Mouse (Mus musculus): ENCODE results near the gene Gm20696. TPM values are rescaled to one million over a fixed set of nuclear protein-coding genes. Genes with fewer than 3 reads are reported as not detected.

The Gm20696 gene
- polyA plus RNA-seq, 1 experiment from 2014 or later = 1.9 TPM

DNA sequence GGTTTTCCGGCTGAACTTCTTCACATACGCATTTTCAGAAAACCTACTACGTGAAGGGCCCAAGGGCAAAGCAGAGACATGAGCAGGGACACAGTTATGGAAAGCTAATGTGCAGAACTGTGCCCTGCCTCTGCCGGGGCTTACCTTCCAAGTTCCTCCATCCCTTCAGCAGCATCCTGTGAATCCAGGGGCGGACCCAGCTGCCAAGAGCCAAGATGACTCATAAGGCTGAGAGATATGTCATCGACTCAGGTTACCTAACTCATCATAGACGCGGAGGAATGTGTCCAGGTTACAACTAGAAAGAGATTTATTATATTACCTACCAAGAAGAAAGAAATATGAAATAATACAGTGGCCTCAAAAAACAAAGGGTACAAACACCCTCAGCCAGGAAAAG, 200.2 kb downstream of the Gm20696 start:
- 59% methylated on average over 8 of the region's 8 CpGs for WGBS
- H3K36me3 ChIP-seq (ENCODE audit: control insufficient read depth, insufficient read depth, low read length) = no peaks in the 10 kb centered on the region
- no peak for ATAC-seq (ENCODE audit: insufficient read depth, low FRiP score)
- H3K4me3 ChIP-seq (replicated peaks; ENCODE audit: low read length) = no peak overlapping the region
- H3K9ac ChIP-seq (ENCODE audit: low read length) = no peak overlapping the region
- peaks cover 19% of the 10 kb centered on the region for H3K4me1 ChIP-seq (ENCODE audit: control insufficient read depth, insufficient read depth, low read length)
- no peak overlapping the region for H3K27ac ChIP-seq (ENCODE audit: low read length)
- H3K27me3 ChIP-seq (ENCODE audit: control insufficient read depth, insufficient read depth, low read length) = no peaks in the 10 kb centered on the region
- H3K9me3 ChIP-seq (replicated peaks; ENCODE audit: control insufficient read depth, low read length) = no peaks in the 10 kb centered on the region
- H3K4me2 ChIP-seq (ENCODE audit: low read depth, low read length) = no peak overlapping the region

DNA sequence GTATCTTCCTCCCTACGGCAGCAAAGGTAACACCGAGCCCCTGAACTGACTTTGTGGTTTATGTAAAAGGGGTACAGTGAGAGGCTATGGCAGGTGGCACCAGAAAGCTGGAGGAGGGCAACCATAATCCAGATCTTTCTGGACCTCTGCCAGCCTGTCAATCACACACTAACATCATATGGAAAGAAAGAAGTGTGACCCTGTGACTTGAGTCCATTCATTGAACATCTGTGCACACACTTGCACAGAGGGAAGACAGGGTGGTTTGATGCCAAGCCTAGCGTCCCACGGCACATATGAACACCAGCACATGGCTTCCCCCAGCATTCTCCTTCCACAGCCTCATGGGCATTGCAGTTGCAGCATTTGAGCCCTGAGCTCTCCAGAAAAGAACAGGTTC, 202.1 kb downstream of the Gm20696 start:
- Histone ChIP-seq H3K27ac (ENCODE audit: low read length) (no peak overlapping the region), H3K4me1 (ENCODE audit: control insufficient read depth, insufficient read depth, low read length) (0 out of 2 replicates have a peak, but pooled peaks cover 5% of the 10 kb centered on the region), H3K27me3 (ENCODE audit: control insufficient read depth, insufficient read depth, low read length) (no peaks in the 10 kb centered on the region), H3K4me2 (ENCODE audit: low read depth, low read length) (no peak overlapping the region), H3K9me3 (replicated peaks; ENCODE audit: control insufficient read depth, low read length) (no peaks in the 10 kb centered on the region), H3K9ac (ENCODE audit: low read length) (no peak overlapping the region), H3K4me3 (replicated peaks; ENCODE audit: low read length) (no peak overlapping the region), H3K36me3 (ENCODE audit: control insufficient read depth, insufficient read depth, low read length) (no peaks in the 10 kb centered on the region)
- 90% methylated on average over 4 of the region's 4 CpGs for WGBS
- ATAC-seq (ENCODE audit: insufficient read depth, low FRiP score) = no peak

DNA sequence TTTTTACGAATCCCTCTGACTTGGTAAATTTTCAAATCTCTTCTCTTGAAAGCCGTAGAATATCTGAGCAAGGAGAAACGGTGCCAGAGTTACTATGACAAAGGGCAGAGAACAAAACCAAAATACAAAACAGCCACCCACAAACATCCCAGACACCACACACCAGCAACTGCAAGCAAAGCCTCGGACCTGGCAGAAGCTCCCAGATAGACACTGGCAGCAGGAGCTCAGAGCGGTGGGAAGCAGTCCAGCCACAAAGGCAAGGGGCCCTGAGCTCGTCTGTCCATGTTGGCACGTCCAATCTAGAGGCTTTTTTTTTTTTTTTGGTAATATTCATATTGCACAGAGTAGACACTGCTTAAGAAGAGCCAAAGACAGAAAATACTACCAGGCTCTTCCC, 202.7 kb downstream of the Gm20696 start:
- H3K4me2 ChIP-seq (ENCODE audit: low read depth, low read length) = no peak overlapping the region
- H3K36me3 ChIP-seq (ENCODE audit: control insufficient read depth, insufficient read depth, low read length) = no peaks in the 10 kb centered on the region
- H3K4me1 ChIP-seq (ENCODE audit: control insufficient read depth, insufficient read depth, low read length) = no peaks in the 10 kb centered on the region
- no peak overlapping the region for H3K27ac ChIP-seq (ENCODE audit: low read length)
- H3K9ac ChIP-seq (ENCODE audit: low read length) = no peak overlapping the region
- 84% methylated on average over 7 of the region's 7 CpGs for WGBS
- no peak for ATAC-seq (ENCODE audit: insufficient read depth, low FRiP score)
- H3K9me3 ChIP-seq (replicated peaks; ENCODE audit: control insufficient read depth, low read length) = no peaks in the 10 kb centered on the region
- no peak overlapping the region for H3K4me3 ChIP-seq (replicated peaks; ENCODE audit: low read length)
- no peaks in the 10 kb centered on the region for H3K27me3 ChIP-seq (ENCODE audit: control insufficient read depth, insufficient read depth, low read length)

DNA sequence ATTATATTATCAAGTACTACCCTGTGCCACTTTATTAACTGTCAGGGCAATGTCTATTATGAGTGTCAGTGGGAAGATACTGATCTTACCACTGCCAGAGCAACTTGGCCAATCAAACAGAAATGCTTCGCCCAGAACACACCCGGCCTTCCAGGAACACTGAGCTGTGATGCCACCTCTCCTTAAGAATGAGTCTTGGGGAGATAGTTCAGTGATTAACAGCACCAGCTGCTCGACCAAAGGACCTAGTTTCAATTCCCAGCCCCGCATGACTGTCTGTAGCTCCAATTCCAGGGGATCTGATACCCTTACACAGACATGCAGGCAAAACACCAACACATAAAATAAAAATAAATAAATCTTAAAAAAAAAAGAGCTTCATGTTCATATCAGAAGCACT, 207.8 kb downstream of the Gm20696 start:
- Histone ChIP-seq H3K36me3 (ENCODE audit: control insufficient read depth, insufficient read depth, low read length) (no peaks in the 10 kb centered on the region), H3K27me3 (ENCODE audit: control insufficient read depth, insufficient read depth, low read length) (no peaks in the 10 kb centered on the region), H3K27ac (ENCODE audit: low read length) (no peak overlapping the region), H3K4me2 (ENCODE audit: low read depth, low read length) (no peak overlapping the region), H3K9me3 (replicated peaks; ENCODE audit: control insufficient read depth, low read length) (no peaks in the 10 kb centered on the region), H3K4me3 (replicated peaks; ENCODE audit: low read length) (no peak overlapping the region), H3K9ac (ENCODE audit: low read length) (no peak overlapping the region), H3K4me1 (ENCODE audit: control insufficient read depth, insufficient read depth, low read length) (no peaks in the 10 kb centered on the region)
- no peak for ATAC-seq (ENCODE audit: insufficient read depth, low FRiP score)
- 90% methylated on average over 4 of the region's 4 CpGs for WGBS

GRCm38 (mm10) chr6:99453763-99454520, 212.7 kb downstream of the Gm20696 start:
- H3K4me2 ChIP-seq (ENCODE audit: low read depth, low read length) = no peak overlapping the region
- H3K4me1 ChIP-seq (ENCODE audit: control insufficient read depth, insufficient read depth, low read length) = peaks cover 17% of the 10 kb centered on the region
- no peak overlapping the region for H3K4me3 ChIP-seq (replicated peaks; ENCODE audit: low read length)
- no peak overlapping the region for H3K27ac ChIP-seq (ENCODE audit: low read length)
- no peaks in the 10 kb centered on the region for H3K9me3 ChIP-seq (replicated peaks; ENCODE audit: control insufficient read depth, low read length)
- WGBS = 89% methylated on average over 7 of the region's 7 CpGs
- no peak for ATAC-seq (ENCODE audit: insufficient read depth, low FRiP score)
- H3K27me3 ChIP-seq (ENCODE audit: control insufficient read depth, insufficient read depth, low read length) = no peaks in the 10 kb centered on the region
- no peak overlapping the region for H3K9ac ChIP-seq (ENCODE audit: low read length)
- H3K36me3 ChIP-seq (ENCODE audit: control insufficient read depth, insufficient read depth, low read length) = no peaks in the 10 kb centered on the region

- no peak overlapping the region for H3K27ac ChIP-seq (ENCODE audit: low read length)
Observed at GRCm38 (mm10) chr6:99452638-99453185, 213.9 kb downstream of the Gm20696 start.

DNA sequence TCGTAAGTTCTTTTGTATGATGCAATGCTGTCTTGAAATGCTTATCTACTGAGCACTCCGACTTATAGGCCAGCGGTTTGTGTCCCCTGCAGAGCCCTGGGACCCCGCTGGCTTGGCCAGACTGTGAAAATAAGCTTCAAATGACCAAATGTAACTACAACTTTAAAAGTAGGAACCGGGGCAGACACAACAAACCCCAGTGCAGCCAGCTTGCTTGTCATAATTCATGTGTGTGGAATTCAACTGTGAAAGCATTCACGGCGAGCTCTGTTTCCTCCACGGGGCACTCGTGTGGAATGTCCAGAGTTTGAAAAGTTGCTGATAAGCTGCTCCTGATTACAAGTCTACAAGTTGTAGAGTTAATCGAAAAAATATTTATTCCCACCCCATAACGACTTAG, 215.1 kb downstream of the Gm20696 start:
- no peak overlapping the region for H3K4me2 ChIP-seq (ENCODE audit: low read depth, low read length)
- ATAC-seq (ENCODE audit: insufficient read depth, low FRiP score) = no peak
- WGBS = 28% methylated on average over 11 of the region's 11 CpGs
- no peaks in the 10 kb centered on the region for H3K27me3 ChIP-seq (ENCODE audit: control insufficient read depth, insufficient read depth, low read length)
- H3K4me3 ChIP-seq (replicated peaks; ENCODE audit: low read length) = no peak overlapping the region
- H3K9me3 ChIP-seq (replicated peaks; ENCODE audit: control insufficient read depth, low read length) = no peaks in the 10 kb centered on the region
- no peaks in the 10 kb centered on the region for H3K36me3 ChIP-seq (ENCODE audit: control insufficient read depth, insufficient read depth, low read length)
- no peak overlapping the region for H3K9ac ChIP-seq (ENCODE audit: low read length)
- H3K27ac ChIP-seq (ENCODE audit: low read length) = peak overlapping the region; percentile 4; the same call in 1 of the 2 replicates
- H3K4me1 ChIP-seq (ENCODE audit: control insufficient read depth, insufficient read depth, low read length) = peaks cover 17% of the 10 kb centered on the region

More at GRCm38 (mm10) chr6:99452638-99453185, 213.9 kb downstream of the Gm20696 start:
- peak; percentile 37; the same call in 1 of the 2 replicates for ATAC-seq (ENCODE audit: insufficient read depth, low FRiP score)
- H3K36me3 ChIP-seq (ENCODE audit: control insufficient read depth, insufficient read depth, low read length) = no peaks in the 10 kb centered on the region
- H3K9me3 ChIP-seq (replicated peaks; ENCODE audit: control insufficient read depth, low read length) = no peaks in the 10 kb centered on the region
- H3K4me1 ChIP-seq (ENCODE audit: control insufficient read depth, insufficient read depth, low read length) = peaks cover 17% of the 10 kb centered on the region
- 50% methylated on average over 2 of the region's 2 CpGs for WGBS
- H3K9ac ChIP-seq (ENCODE audit: low read length) = no peak overlapping the region
- H3K27me3 ChIP-seq (ENCODE audit: control insufficient read depth, insufficient read depth, low read length) = no peaks in the 10 kb centered on the region
- H3K4me3 ChIP-seq (replicated peaks; ENCODE audit: low read length) = no peak overlapping the region
- H3K4me2 ChIP-seq (ENCODE audit: low read depth, low read length) = no peak overlapping the region

DNA sequence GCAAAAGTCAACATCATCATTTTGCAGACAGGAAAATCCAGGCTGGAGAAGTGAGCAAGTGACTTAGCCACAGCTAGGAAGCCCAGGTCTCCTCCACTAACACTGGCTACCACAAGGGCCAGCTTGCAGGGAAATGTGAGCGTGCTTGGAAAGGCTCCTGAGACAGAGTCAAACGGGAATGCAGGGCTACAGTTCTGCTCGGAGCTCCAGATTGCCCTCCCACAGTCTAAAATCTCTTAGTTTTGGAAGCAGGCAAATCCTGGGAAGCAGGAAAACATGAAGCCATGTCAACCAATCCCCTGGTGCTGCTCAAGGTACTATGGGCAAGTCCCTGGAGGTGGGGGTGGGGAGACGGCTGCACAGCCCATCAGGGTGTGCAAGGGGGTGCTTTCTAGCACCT, 219.2 kb downstream of the Gm20696 start:
- no peak for ATAC-seq (ENCODE audit: insufficient read depth, low FRiP score)
- Histone ChIP-seq H3K9ac (ENCODE audit: low read length) (no peak overlapping the region), H3K9me3 (replicated peaks; ENCODE audit: control insufficient read depth, low read length) (no peaks in the 10 kb centered on the region), H3K4me2 (ENCODE audit: low read depth, low read length) (no peak overlapping the region), H3K36me3 (ENCODE audit: control insufficient read depth, insufficient read depth, low read length) (no peaks in the 10 kb centered on the region), H3K4me1 (ENCODE audit: control insufficient read depth, insufficient read depth, low read length) (peaks cover 12% of the 10 kb centered on the region), H3K4me3 (replicated peaks; ENCODE audit: low read length) (no peak overlapping the region), H3K27ac (ENCODE audit: low read length) (no peak overlapping the region), H3K27me3 (ENCODE audit: control insufficient read depth, insufficient read depth, low read length) (no peaks in the 10 kb centered on the region)
- WGBS = 78% methylated on average over 4 of the region's 4 CpGs

- Histone ChIP-seq H3K27me3 (ENCODE audit: control insufficient read depth, insufficient read depth, low read length) (no peaks in the 10 kb centered on the region), H3K4me1 (ENCODE audit: control insufficient read depth, insufficient read depth, low read length) (peaks cover 8% of the 10 kb centered on the region), H3K27ac (ENCODE audit: low read length) (no peak overlapping the region), H3K4me3 (replicated peaks; ENCODE audit: low read length) (no peak overlapping the region), H3K4me2 (ENCODE audit: low read depth, low read length) (no peak overlapping the region), H3K9me3 (replicated peaks; ENCODE audit: control insufficient read depth, low read length) (no peaks in the 10 kb centered on the region), H3K36me3 (ENCODE audit: control insufficient read depth, insufficient read depth, low read length) (no peaks in the 10 kb centered on the region), H3K9ac (ENCODE audit: low read length) (no peak overlapping the region)
- ATAC-seq (ENCODE audit: insufficient read depth, low FRiP score) = no peak
- WGBS = 86% methylated on average over 12 of the region's 12 CpGs
Observed at GRCm38 (mm10) chr6:99446801-99447415, 219.7 kb downstream of the Gm20696 start.

Measured in stomach, embryonic 16.5 days (tissue).